8 mouse cellular contexts compared by ENCODE assay signal in the genomic region with DNA sequence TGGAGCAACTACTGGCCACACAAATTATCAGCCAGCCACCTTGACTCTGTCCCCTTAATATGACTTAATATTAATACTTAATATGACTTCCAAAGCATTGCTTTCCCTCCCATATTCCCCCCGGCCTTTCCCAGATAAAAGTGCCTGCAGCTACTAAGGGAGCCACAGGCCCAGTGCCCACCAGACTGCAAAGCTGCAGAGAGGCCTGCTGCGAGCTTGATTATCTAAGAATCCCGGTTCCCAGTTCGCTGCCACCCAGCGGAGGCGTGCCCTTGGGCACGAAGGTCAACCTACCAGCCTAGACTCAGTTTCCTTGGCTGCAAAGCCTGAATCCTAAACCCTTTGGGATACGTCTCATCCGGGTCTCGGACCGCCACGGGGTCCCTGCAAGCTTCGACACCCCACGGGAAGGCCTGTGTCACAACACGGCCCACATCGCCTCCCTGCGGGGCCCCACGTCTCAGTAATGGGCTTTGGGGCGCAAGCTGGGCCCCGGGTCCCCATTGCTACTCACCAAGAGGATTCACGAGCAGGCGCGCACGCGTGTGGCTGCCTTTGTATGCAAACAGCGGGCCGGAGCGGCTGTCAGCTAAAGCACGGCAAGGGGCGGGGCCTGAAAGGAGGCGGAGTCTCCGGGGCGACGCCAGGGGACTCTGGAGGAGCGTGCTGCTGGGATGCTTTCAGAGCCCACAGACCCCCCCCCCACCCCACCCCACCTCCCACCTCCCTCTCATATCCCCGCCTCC. TPM values are rescaled to one million over a fixed set of nuclear protein-coding genes. Genes with fewer than 3 reads are reported as not detected.
DNase-seq lines count a peak whose midpoint lies in the region; ATAC-seq lines count a peak whose summit lies in the region.

No protein-coding gene starts in this region.

- peak; percentile 93 for DNase-seq in Muller cell, postnatal 12 days (ENCODE audit: inconsistent ontology term)
- peak; percentile 91 for DNase-seq in cerebellum, adult 9-11 months
- peak; percentile 77 to 89 for DNase-seq in frontal cortex, postnatal 10 days (ENCODE audit: low spot score in 2 of 2)
- peak; percentile 81 to 83 for DNase-seq in layer of hippocampus, postnatal 25 days (ENCODE audit: extremely low spot score in 1 of 2, low spot score in 1 of 2)
- DNase-seq in lung, postnatal 25 days (ENCODE audit: low spot score), result peak; percentile 94
- DNase-seq in retina, embryonic 14.5 days (ENCODE audit: low spot score), result peak; percentile 96
- peak; percentile 99 for DNase-seq in thymus, postnatal 4 days

- H3K4me1 ChIP-seq in hindbrain, embryonic 13.5 days (replicated peaks), result peaks cover 72% of the 10 kb centered on the region

- no peaks in the 10 kb centered on the region for H3K9me3 ChIP-seq in hindbrain, embryonic 13.5 days

- H3K27ac ChIP-seq in hindbrain, embryonic 13.5 days, result peak overlapping the region; percentile 91

- no peaks in the 10 kb centered on the region for H3K27me3 ChIP-seq in hindbrain, embryonic 13.5 days

- H3K9ac ChIP-seq in hindbrain, embryonic 13.5 days, result peak overlapping the region; percentile 94

- WGBS in hindbrain, embryonic 13.5 days, result under 1% methylated on average over 30 of the region's 36 CpGs

- H3K4me3 ChIP-seq in hindbrain, embryonic 13.5 days, result peak overlapping the region; percentile 86

- ATAC-seq in hindbrain, embryonic 13.5 days (ENCODE audit: low FRiP score), result peak; percentile 88

- peak overlapping the region; percentile 84 for H3K4me2 ChIP-seq in hindbrain, embryonic 13.5 days

- no peaks in the 10 kb centered on the region for H3K36me3 ChIP-seq in hindbrain, embryonic 13.5 days

RNA-seq across cellular contexts. Expression of a gene that starts 21.4 kb away (rescaled TPM):
- polyA plus RNA-seq in hindbrain, embryonic 13.5 days (2015; fragmentation: Nextera tagmentation; extraction: Ambion mirVana), result 18.3 and 19.9 TPM in 2 replicates
- total RNA-seq in layer of hippocampus, postnatal 25 days (2021), result 10 to 100 TPM; 22.8 to 24.0 TPM

Comparison
In these comparisons a context has a peak if more than half of its experiments do, and no peak if none do; other contexts are left out.
1. Peak in every context shown above with its lines: DNase-seq, ATAC-seq, H3K4me3 ChIP-seq and H3K27ac ChIP-seq.